Mouse (Mus musculus) embryonic fibroblast, embryonic 13.5 days (primary cell): ENCODE results near the gene Lrp6.

Experiments used
- CTCF ChIP-seq: IDR thresholded peaks from 2 replicates; pipeline ENCODE4 v1.5.1; 2011; ENCODE audit warnings: mild to moderate bottlenecking, control low read depth, low read length, moderate library complexity, borderline replicate concordance; ENCODE audit not compliant: insufficient read depth
- POLR2A ChIP-seq: IDR thresholded peaks from 2 replicates; pipeline ENCODE4 v1.6.1; 2011; ENCODE audit warnings: low read depth, mild to moderate bottlenecking, control low read depth, low read length, moderate library complexity

DNA sequence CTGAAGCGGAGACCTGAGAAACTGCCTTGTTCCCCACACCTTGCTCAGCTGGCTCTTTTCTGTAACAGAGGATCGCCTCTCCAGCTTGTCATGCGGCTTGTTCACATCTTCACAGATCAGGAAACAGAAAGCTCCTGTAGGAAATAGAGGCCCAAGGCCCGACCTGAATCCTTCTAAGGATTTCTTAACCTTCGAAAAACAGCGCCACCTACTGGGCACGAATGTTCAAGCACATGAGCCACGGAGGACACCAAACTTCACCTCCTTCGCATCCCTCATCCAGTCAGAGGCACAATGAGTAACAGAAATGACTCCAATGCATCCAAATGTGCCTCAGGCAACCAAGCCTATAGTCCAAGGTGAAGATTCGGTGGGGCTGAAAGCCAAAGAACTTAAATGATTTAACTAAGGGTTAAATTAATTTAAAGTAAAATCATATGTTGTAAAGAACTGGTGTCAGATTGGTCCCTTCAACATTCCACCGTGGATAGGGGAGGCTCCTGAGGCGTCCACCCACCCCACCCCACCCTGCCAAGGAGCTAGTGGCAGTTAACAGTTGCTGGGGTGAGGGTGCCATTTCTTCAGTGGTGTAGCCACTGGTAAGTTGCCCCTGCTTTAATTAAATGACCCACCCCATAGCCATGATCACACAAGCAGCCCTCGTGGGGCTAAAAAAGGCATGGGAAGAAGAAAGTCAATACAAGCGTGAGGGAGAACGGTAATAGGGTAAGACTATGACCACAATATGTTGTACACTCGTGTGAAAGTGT, 163.7 kb downstream of the Lrp6 start:
- TF ChIP-seq CTCF (peak; percentile 64; the same call in 1 of the 2 replicates), POLR2A (no peak)
